Mouse (Mus musculus) inflammation-experienced regulatory T-cells, adult 6 months (primary cell): Measurements from ENCODE around the gene Map9. TPM values are rescaled to one million over a fixed set of nuclear protein-coding genes. Genes with fewer than 3 reads are reported as not detected.
A peak's percentile ranks its signal among the peaks of the same experiment; 100 is the strongest.
"Not testable (repeated sequence)": the region's sequence is repeated elsewhere in the genome, so short reads cannot be mapped to it uniquely, and the experiment has no call there.

ENCODE experiments used
- ATAC-seq: one replicate; pipeline ENCODE4 v1.8.0; 2017
- polyA plus RNA-seq, 3 experiments: library from polyadenylated mRNA; unstranded; fragments of 100-300 nt; shearing (Covaris generic); gene quantifications; one replicate each; pipeline ENCODE4 v1.2.1; 2017

Map9 gene
- 1 to 10 TPM in 1 of 3 experiments, under 1 TPM in 2; 0.66 to 2.3 (median 0.96) TPM for polyA plus RNA-seq

DNA sequence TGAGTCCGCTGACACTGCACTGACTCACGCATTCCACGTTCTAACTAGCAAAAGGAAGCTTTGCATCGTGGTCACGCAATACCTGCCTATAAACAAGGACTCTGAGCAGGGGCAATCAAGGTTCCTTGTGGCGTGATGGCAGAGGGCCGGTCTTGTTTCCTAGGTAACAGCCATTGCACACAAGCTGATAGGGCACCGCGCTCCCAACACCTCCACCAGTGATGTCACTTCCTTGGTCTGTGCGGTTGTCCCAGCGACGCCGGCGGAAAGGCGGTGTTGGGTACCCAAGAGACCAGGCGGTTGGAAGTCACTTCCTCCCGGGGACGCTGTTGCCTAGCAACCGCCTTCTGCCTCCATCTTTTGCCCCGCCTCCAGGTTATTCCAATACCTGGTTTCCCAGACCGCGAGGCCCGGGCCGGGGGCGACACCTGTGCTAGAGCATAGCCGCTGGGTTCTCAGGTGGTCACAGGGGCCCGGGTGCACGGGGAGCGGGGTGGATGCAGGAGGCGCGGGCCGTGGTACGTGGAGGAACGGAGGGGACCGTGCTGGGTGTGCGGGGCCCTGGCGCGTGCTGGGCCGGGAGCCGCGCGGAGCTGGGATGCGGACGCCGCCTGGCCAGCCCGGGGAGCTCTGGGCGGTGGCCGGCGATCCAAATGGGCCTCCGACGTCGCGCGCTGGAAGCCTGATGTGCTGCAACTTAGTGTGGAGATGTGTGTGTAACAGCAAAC is at the start of gene Map9:
Gene Map9 (plus strand): TSS at position 248 of the 728 bp plus-strand sequence.
- ATAC-seq, result peak; percentile 99

DNA sequence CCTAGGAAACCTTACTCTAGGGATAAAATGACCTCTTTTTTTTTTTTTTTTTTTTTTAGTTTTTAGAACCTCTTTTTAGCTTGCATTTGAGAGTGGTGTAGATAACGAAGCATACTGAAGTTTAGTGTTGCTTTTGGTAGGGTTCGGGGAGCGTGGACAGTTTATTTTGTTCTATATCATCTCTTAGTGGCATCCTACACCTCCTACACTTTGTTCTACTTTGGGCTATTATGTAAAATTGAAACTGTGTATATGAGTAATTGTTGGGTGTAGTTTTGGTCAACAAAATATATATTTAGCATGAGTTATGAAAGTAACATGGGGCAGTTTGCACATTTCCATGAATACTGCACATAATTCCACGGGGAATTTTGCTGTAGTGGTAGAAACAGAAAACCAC is 42.1 kb upstream of the Map9 start:
- ATAC-seq, result no peak

GRCm38 (mm10) chr3:82326736-82327135 is 31.1 kb upstream of the Map9 start:
- not testable (repeated sequence) for ATAC-seq

GRCm38 (mm10) chr3:82332067-82332466 is 25.8 kb upstream of the Map9 start:
- no peak for ATAC-seq

GRCm38 (mm10) chr3:82332536-82332935 is 25.3 kb upstream of the Map9 start:
- no peak for ATAC-seq

DNA sequence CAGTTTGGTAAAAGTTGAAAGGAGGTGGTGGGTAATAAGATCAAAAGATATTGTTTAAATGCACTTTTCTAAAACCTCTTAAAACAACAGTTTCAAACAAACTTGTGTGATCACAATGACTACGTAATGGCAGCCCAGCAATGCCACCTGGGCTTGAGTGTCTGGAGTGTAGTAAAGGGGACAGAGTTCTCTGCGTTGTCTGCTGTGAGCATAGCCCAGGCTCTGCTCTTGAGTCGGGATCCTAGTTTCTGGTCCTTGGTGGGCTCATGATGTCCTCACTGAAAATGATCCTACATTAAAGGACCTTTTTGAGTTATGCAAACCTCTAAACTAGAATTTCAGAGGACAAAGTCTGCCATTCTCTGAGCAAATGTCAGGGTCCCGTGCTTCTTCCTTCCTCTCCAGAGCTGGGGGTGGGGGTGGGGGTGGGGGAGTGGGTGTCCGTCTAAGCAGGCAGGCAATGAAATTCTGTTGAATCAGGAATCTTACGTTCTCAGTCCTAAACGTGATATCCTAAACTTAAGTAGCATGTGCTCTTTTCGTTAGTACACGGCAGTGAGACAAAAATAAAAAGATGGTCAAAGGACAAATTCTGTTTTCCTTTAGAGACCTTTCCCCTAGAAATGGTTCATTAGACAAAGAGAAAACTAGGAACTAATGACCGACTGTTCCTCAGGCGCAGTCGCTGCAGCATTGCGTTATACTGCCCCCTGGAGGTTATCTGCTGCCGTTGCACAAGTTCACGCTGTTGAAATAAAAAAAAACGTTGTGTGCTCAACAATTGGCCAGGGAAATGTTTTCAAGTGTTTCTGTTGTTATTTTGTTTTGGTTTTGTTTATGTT is 24.5 kb upstream of the Map9 start:
- peak; percentile 84 for ATAC-seq

DNA sequence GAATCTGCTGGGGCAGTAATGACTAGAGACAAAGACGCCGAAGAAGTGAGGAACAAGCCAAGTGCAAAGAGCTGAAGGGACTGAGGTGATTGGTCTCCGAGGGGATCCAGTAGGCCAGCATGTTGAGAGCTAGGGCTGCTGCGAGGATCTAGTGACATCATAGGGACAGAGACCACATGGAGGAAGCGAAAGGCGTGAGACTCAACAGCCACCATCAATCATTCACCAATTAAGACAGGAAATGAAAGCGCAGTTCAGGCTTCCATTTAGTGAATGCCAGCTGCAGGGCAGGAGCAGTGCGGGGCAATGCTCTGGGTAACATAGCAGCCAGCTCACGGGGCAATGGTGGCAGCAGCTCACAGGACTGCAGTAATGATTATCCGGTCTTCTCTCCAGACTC is 17.7 kb upstream of the Map9 start:
- ATAC-seq, result no peak

GRCm38 (mm10) chr3:82348277-82348860 is 9.5 kb upstream of the Map9 start:
- no peak for ATAC-seq

- no peak for ATAC-seq
Measured at GRCm38 (mm10) chr3:82350321-82350720, 7.5 kb upstream of the Map9 start.

DNA sequence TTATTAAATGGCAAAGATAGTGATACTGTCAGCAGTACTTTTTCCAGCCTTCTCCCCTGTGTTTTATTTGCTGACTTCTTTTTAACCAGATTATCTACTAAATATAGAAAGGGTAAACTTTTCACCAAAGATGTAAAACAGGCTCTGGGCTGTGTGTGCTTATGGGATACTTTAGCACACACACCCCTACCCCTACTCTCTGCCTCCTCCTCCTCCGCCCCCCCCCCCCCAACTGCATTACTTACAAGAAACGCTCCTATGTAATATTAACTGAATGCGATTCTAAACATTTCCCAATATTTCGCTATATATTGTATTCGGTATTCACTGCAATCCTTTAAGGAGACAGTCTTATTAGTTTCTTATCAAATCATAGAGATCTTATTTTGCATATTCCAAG is 504 bp upstream of the Map9 start:
- no peak for ATAC-seq

GRCm38 (mm10) chr3:82359036-82359435 is 1.2 kb downstream of the Map9 start:
- ATAC-seq, result no peak

DNA sequence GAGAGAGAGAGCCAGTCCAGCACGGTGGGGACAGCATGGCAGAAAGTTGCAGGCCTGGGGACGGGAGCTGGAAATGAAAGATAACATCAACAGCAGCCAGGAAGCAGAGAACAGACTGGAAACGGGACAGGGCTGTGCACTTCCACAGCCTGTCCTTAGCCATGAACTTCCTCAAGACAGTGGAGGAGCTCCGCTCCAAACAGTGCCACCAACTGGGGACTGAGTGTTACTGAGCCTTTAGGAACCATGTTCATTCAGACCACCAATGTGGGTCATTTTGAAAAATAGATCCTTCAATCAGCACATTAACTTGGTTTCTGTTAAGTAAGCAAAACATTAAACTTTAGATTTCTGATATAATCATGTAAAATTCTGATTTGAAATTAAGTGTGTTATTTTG is 4.6 kb downstream of the Map9 start:
- no peak for ATAC-seq

- no peak for ATAC-seq
Measured at GRCm38 (mm10) chr3:82364505-82364904, 6.7 kb downstream of the Map9 start.

- ATAC-seq, result peak; percentile 85
Measured at GRCm38 (mm10) chr3:82364988-82365387, 7.1 kb downstream of the Map9 start.

GRCm38 (mm10) chr3:82369063-82369860 is 11.4 kb downstream of the Map9 start:
- no peak for ATAC-seq

DNA sequence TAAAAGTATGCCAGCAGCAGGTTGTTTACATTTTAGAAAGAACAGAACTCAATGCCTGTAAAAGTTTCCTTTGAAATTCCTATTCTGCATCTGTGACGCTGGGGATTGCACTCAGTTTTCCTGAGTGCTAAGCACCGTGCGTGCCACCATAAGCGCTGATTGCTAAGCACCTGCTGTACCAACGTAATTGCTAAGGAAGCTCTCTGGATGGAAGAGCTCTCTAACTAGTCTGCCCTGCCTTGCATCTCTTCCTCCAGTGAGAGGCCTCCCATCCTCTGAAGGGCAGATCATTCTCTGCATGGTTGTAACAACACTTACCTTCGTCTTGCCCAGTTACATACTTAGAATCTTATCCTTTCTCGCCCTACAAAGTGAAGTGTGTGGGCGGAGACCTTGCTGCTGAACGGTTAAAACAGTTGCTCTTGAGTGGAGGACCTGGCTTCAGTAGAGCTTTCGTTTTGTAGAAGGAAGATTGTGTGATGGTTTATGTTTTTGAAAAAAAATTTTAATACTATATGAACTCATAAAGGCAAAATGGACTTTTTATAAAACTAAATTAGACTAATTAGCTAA is 12.7 kb downstream of the Map9 start:
- ATAC-seq, result peak; percentile 64

DNA sequence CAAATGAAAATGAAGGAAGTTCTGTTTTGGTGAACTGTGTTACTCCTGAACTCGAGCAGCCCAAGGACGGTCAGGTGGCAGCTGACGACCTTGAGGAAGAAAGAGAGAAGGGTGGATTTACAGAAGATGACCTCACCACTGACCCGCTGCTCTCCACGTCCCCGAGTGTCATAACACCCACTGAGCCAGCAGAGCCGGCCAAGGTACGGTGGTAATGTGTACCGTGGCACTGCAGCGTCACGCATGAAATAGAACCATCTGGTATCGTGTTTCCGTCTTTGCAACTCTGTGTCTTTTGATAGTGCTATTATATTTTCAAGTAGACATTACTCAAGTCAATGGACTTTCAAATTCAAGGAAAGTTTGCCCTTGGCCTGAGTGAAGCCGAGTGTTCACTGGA is 19.1 kb downstream of the Map9 start:
- no peak for ATAC-seq

DNA sequence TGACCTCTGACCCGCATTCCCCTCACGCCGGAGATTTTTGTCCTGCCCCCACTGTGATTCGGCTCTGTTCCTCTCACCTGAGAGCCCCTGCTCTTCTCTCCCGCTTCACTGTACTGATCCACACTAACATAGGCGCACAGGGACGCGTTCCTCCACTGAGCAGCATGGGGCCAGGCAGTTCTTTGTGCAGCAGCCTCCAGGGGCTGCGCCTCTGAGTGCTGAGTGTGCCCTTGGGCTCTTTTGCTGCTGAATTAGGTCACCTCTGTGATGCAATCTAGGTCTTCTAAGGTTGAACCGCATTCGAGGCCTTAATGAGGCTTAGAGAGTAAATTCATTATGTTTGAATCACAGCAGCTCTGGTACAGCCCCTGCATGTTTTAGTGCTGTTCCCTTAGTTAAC is 24.5 kb downstream of the Map9 start:
- no peak for ATAC-seq

DNA sequence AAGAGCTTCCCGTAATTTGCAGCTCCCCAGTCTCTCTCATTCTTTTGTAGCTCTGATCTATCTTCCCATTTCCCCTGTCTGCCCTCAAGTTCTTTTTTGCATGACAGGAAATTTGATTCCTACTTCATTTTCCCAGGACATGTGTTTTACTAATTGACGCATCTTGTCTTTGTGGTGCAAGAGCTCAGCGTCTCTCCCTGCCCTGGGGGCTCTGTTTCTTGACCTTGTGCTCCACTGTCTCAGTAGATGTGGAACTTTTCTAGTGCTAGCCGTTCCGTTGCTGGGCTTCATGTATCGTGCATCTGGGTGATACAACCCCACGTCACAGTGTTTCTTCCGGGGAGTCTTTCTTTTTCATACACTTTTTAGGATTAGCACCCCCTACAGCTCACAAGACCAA is 27.2 kb downstream of the Map9 start:
- ATAC-seq, result no peak

DNA sequence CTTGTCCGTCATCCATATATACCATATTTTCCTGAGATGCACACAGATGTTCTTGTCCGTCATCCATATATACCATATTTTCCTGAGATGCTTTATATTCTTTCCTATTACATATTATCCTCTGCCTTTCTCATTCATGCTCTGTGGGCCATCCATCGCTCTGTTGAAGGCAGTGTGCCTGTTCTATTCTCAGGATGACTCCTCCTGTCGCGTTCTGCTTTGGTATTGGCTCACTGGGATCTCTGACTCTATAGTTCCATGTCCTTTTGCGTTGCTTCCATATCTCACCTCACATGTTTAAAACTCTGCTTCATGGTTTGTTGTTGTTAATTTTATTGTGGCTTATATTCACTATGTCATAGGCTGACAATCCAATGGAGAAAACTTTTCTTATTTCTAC is 48.0 kb downstream of the Map9 start:
- no peak for ATAC-seq

DNA sequence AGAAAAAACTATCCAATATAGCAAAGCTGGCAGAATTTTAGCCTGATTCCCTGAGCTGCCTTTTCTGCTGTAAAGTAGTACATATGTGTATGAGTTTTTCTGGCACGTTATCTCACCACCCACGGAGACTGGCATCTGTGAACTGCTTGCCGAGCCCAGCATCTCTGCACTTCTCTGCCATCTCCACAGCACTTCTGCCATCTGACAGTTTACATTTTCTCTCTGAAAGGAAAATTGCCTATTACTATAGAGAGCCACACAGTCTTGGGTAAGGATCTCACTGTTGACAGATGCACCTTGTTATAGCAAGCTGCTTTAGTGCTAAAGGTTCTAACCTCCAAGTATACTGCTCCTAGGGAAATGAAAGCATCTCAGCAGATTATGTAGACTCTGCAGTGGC is 48.5 kb downstream of the Map9 start:
- no peak for ATAC-seq

- ATAC-seq, result no peak
Measured at GRCm38 (mm10) chr3:82407432-82407831, 49.6 kb downstream of the Map9 start.
